Comparison of ENCODE assay signal across 10 mouse cellular contexts in the genomic region with DNA sequence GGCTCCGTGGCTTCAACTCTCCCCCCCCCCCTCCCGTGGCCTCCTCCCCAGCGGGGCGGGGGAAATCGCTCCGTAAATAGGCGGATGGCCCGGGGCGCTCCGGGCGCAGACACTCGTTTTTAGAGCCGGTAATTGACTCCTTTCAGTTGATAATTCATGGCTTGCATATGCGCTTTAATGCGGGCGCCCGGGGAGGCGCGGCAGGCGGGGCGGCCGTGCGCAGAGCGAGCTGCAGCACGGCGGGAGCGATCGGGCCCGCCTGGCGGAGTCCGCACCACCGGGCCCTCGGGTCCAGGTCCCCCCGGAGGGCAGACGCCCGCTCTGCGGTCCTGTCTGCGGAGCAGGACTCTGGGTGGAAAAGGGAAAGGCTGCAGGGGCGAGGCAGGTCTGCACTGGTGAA. TPM values are rescaled to one million over a fixed set of nuclear protein-coding genes. Genes with fewer than 3 reads are reported as not detected.
DNase-seq lines count a peak whose midpoint lies in the region; ATAC-seq and TF ChIP-seq lines count a peak whose summit lies in the region.
"Had no signal": no experiment of that assay in that cellular context is flagged by ENCODE, and none has a peak within 500 bp of the region (broad histone marks: within the 10 kb centered on the region; RNA-seq: fewer than 3 reads in every experiment).

No protein-coding gene starts in this region.

- TF ChIP-seq CTCF in kidney, adult 2 months (conservative IDR thresholded peaks at IDR 0.05; ENCODE audit: insufficient read depth, insufficient read length, low read depth, low read length): no peak
- TF ChIP-seq CTCF in cortical plate, adult 2 months (IDR thresholded peaks at IDR 0.05; ENCODE audit: extremely low read depth, insufficient read depth, low read length): no peak
- no peak for TF ChIP-seq CTCF in midbrain, postnatal 0 days (IDR thresholded peaks at IDR 0.05)

- DNase-seq in kidney, adult 2 months: no peak
- no peak for DNase-seq in midbrain, postnatal 0 days (ENCODE audit: low spot score)
- no peak for DNase-seq in ovary, postnatal 36 days (ENCODE audit: low spot score)
- DNase-seq in left cerebral cortex, adult 18-20 months (ENCODE audit: low spot score in 2 of 2): no peak
- no peak for DNase-seq in kidney, adult 8-10 months

- H3K4me1 ChIP-seq in kidney, embryonic 15.5 days: peaks cover 11% of the 10 kb centered on the region
- H3K4me1 ChIP-seq in kidney, adult 2 months (ENCODE audit: control insufficient read depth, insufficient read depth, low read length): no peaks in the 10 kb centered on the region
- H3K4me1 ChIP-seq in cortical plate, adult 2 months (ENCODE audit: control insufficient read depth, insufficient read depth, low read length): no peaks in the 10 kb centered on the region; the same call in 1 of the 2 replicates
- H3K4me1 ChIP-seq in hindbrain, embryonic 16.5 days (ENCODE audit: control insufficient read depth, insufficient read depth, low read depth, low read length): peaks cover 10% of the 10 kb centered on the region
- H3K4me1 ChIP-seq in midbrain, postnatal 0 days (ENCODE audit: insufficient read depth, low read length): 0 out of 2 replicates have a peak, but pooled peaks cover 5% of the 10 kb centered on the region

- peak overlapping the region; percentile 35 for H3K4me3 ChIP-seq in kidney, embryonic 15.5 days (replicated peaks)
- H3K4me3 ChIP-seq in kidney, adult 2 months (ENCODE audit: insufficient read depth, low read depth, low read length): no peak overlapping the region
- peak overlapping the region; percentile 21; the same call in 1 of the 2 replicates for H3K4me3 ChIP-seq in cortical plate, adult 2 months (ENCODE audit: insufficient read depth, low read length)
- peak overlapping the region; percentile 39 for H3K4me3 ChIP-seq in hindbrain, embryonic 16.5 days (ENCODE audit: low read length)
- peak overlapping the region; percentile 36 for H3K4me3 ChIP-seq in midbrain, postnatal 0 days (ENCODE audit: low read depth, low read length)

- H3K27me3 ChIP-seq in kidney, embryonic 15.5 days: peaks cover 98% of the 10 kb centered on the region
- H3K27me3 ChIP-seq in kidney, adult 2 months (replicated peaks; ENCODE audit: control insufficient read depth, insufficient read depth, low read length): peaks cover 2% of the 10 kb centered on the region; the same call in 1 of the 2 replicates
- H3K27me3 ChIP-seq in hindbrain, embryonic 16.5 days (replicated peaks; ENCODE audit: control insufficient read depth, insufficient read depth, low read length): peaks cover 43% of the 10 kb centered on the region
- H3K27me3 ChIP-seq in midbrain, postnatal 0 days (ENCODE audit: insufficient read depth, low read length): peaks cover 60% of the 10 kb centered on the region

- no peaks in the 10 kb centered on the region for H3K36me3 ChIP-seq in kidney, embryonic 15.5 days
- H3K36me3 ChIP-seq in kidney, adult 2 months (ENCODE audit: control insufficient read depth, insufficient read depth, low read length): no peaks in the 10 kb centered on the region
- H3K36me3 ChIP-seq in hindbrain, embryonic 16.5 days (ENCODE audit: control insufficient read depth, insufficient read depth, low read length): no peaks in the 10 kb centered on the region
- no peaks in the 10 kb centered on the region for H3K36me3 ChIP-seq in midbrain, postnatal 0 days (ENCODE audit: insufficient read depth, low read length)

- WGBS in kidney, embryonic 15.5 days: under 1% methylated on average over 39 of the region's 39 CpGs
- WGBS in kidney, adult 2 months: 4% methylated on average over 39 of the region's 39 CpGs
- under 1% methylated on average over 37 of the region's 39 CpGs for WGBS in hindbrain, embryonic 16.5 days
- WGBS in midbrain, postnatal 0 days: 1% methylated on average over 34 of the region's 39 CpGs

- H3K9me3 ChIP-seq in kidney, embryonic 15.5 days (replicated peaks): no peaks in the 10 kb centered on the region
- H3K9me3 ChIP-seq in hindbrain, embryonic 16.5 days (ENCODE audit: control insufficient read depth, low read length): no peaks in the 10 kb centered on the region
- no peaks in the 10 kb centered on the region for H3K9me3 ChIP-seq in midbrain, postnatal 0 days (ENCODE audit: low read length)

- ATAC-seq in kidney, embryonic 15.5 days (replicated peaks; ENCODE audit: low FRiP score): no peak
- no peak for ATAC-seq in hindbrain, embryonic 16.5 days
- peak; percentile 17; the same call in 1 of the 2 replicates for ATAC-seq in midbrain, postnatal 0 days (ENCODE audit: low FRiP score)

- peak overlapping the region; percentile 11; the same call in 1 of the 2 replicates for H3K9ac ChIP-seq in kidney, embryonic 15.5 days
- H3K9ac ChIP-seq in hindbrain, embryonic 16.5 days (ENCODE audit: low read depth, low read length): peak overlapping the region; percentile 55
- no peak overlapping the region; the same call in 1 of the 2 replicates for H3K9ac ChIP-seq in midbrain, postnatal 0 days (replicated peaks; ENCODE audit: low read length, poor library complexity, severe bottlenecking)

- TF ChIP-seq POLR2A in kidney, adult 2 months (IDR thresholded peaks at IDR 0.05; ENCODE audit: low read depth, low read length): no peak
- TF ChIP-seq POLR2A in cortical plate, adult 2 months (IDR thresholded peaks at IDR 0.05; ENCODE audit: extremely low read depth, insufficient read depth, low read length): no peak

- H3K4me2 ChIP-seq in kidney, embryonic 15.5 days: peak overlapping the region; percentile 58
- H3K4me2 ChIP-seq in hindbrain, embryonic 16.5 days (ENCODE audit: low read length): peak overlapping the region; percentile 81
- peak overlapping the region; percentile 80 for H3K4me2 ChIP-seq in midbrain, postnatal 0 days (ENCODE audit: low read depth, low read length, poor library complexity, severe bottlenecking)

- no peak overlapping the region for H3K27ac ChIP-seq in kidney, embryonic 15.5 days
- no peak overlapping the region for H3K27ac ChIP-seq in kidney, adult 2 months (ENCODE audit: insufficient read depth, low read depth, low read length)
- no peak overlapping the region for H3K27ac ChIP-seq in cortical plate, adult 2 months (ENCODE audit: insufficient read depth, low read length)
- no peak overlapping the region for H3K27ac ChIP-seq in hindbrain, embryonic 16.5 days (ENCODE audit: low read depth, low read length)
- no peak overlapping the region for H3K27ac ChIP-seq in midbrain, postnatal 0 days (ENCODE audit: low read depth, low read length)

RNA-seq across cellular contexts. Expression of gene Faah, which starts 38.3 kb away (rescaled TPM):
- polyA plus RNA-seq in kidney, embryonic 15.5 days (2015; fragmentation: Nextera tagmentation; extraction: Ambion mirVana): 8.9 and 10.5 TPM in 2 replicates
- polyA plus RNA-seq in kidney, adult 2 months (2012; rRNA removed): 34.7 and 38.6 TPM in 2 replicates
- polyA plus RNA-seq in cortical plate, adult 2 months (2012; rRNA removed): 133 and 159 TPM in 2 replicates
- polyA plus RNA-seq in hindbrain, embryonic 16.5 days (2015; fragmentation: Nextera tagmentation; extraction: Ambion mirVana): 23.8 and 27.5 TPM in 2 replicates
- 25.8 and 43.1 TPM in 2 replicates for total RNA-seq in midbrain, postnatal 0 days (2014; rRNA removed)
- 30.6 and 31.2 TPM in 2 replicates for polyA plus RNA-seq in midbrain, postnatal 0 days (2015; fragmentation: Nextera tagmentation; extraction: Ambion mirVana)
- total RNA-seq in left cerebral cortex, adult 18-20 months (2021): 100 to 1,000 TPM in 1 of 2 experiments, 10 to 100 TPM in 1; 85.2 to 101 TPM

RNA-seq across cellular contexts. Expression of gene Dmbx1, which starts 39.7 kb away (rescaled TPM):
- not detected in 2 replicates for polyA plus RNA-seq in kidney, embryonic 15.5 days (2015; fragmentation: Nextera tagmentation; extraction: Ambion mirVana)
- not detected in 2 replicates for polyA plus RNA-seq in kidney, adult 2 months (2012; rRNA removed)
- polyA plus RNA-seq in cortical plate, adult 2 months (2012; rRNA removed): 0.04 and 0.09 TPM in 2 replicates
- 5.8 and 6.8 TPM in 2 replicates for polyA plus RNA-seq in hindbrain, embryonic 16.5 days (2015; fragmentation: Nextera tagmentation; extraction: Ambion mirVana)
- 9.6 and 10.3 TPM in 2 replicates for total RNA-seq in midbrain, postnatal 0 days (2014; rRNA removed)
- polyA plus RNA-seq in midbrain, postnatal 0 days (2015; fragmentation: Nextera tagmentation; extraction: Ambion mirVana): 7.7 and 8.7 TPM in 2 replicates
- total RNA-seq in left cerebral cortex, adult 18-20 months (2021): not detected
- total RNA-seq: liver, adult 2 months had no signal
- polyA plus RNA-seq: liver, adult 2 months; urinary bladder, adult 2 months had no signal
